Mouse (Mus musculus) layer of hippocampus, adult 11-12 months (tissue): ENCODE measurements around the gene M6pr.

Experiments used
- DNase-seq: peaks from one replicate; pipeline ENCODE4 v3.0.0; 2022; ENCODE audit warnings: low spot score

M6pr gene

GRCm38 (mm10) chr6:122298223-122298609 lies 10.3 kb upstream of the M6pr start:
- DNase-seq: no peak

- DNase-seq: no peak
Observed at GRCm38 (mm10) chr6:122299621-122300133, 8.8 kb upstream of the M6pr start.

- DNase-seq: no peak
Observed at GRCm38 (mm10) chr6:122302121-122302520, 6.4 kb upstream of the M6pr start.

GRCm38 (mm10) chr6:122302661-122303060 lies 5.9 kb upstream of the M6pr start:
- DNase-seq: no peak

- no peak for DNase-seq
Observed at GRCm38 (mm10) chr6:122303526-122303925, 5.0 kb upstream of the M6pr start.

GRCm38 (mm10) chr6:122304355-122304754 lies 4.2 kb upstream of the M6pr start:
- peak; percentile 87 for DNase-seq

- DNase-seq: no peak
Observed at GRCm38 (mm10) chr6:122304790-122305555, 3.5 kb upstream of the M6pr start.

- no peak for DNase-seq
Observed at GRCm38 (mm10) chr6:122306707-122307106, 1.8 kb upstream of the M6pr start.

GRCm38 (mm10) chr6:122308136-122308504 lies 400 bp upstream of the M6pr start:
- no peak for DNase-seq

GRCm38 (mm10) chr6:122309446-122309960 lies 983 bp downstream of the M6pr start:
- no peak for DNase-seq

GRCm38 (mm10) chr6:122310187-122310820 lies 1.8 kb downstream of the M6pr start:
- no peak for DNase-seq

- no peak for DNase-seq
Observed at GRCm38 (mm10) chr6:122318726-122319125, 10.2 kb downstream of the M6pr start.

- no peak for DNase-seq
Observed at GRCm38 (mm10) chr6:122325361-122325975, 16.9 kb downstream of the M6pr start.

GRCm38 (mm10) chr6:122333081-122333612 lies 24.6 kb downstream of the M6pr start:
- no peak for DNase-seq

GRCm38 (mm10) chr6:122334786-122335340 lies 26.3 kb downstream of the M6pr start:
- peak; percentile 12 for DNase-seq

- no peak for DNase-seq
Observed at GRCm38 (mm10) chr6:122337546-122337945, 29.0 kb downstream of the M6pr start.

GRCm38 (mm10) chr6:122339047-122339647 lies 30.6 kb downstream of the M6pr start:
- DNase-seq: peak; percentile 60

- DNase-seq: peak; percentile 87
Observed at GRCm38 (mm10) chr6:122339648-122340341, 31.3 kb downstream of the M6pr start.

- peak; percentile 15 for DNase-seq
Observed at GRCm38 (mm10) chr6:122340349-122341000, 32.0 kb downstream of the M6pr start, which contains the start of gene Phc1. TSS of gene Phc1 (minus strand) at chr6:122340561.

- no peak for DNase-seq
Observed at GRCm38 (mm10) chr6:122341038-122341810, 32.7 kb downstream of the M6pr start.
